Mouse (Mus musculus) brain, embryonic 14.5 days (tissue): ENCODE data around the gene Ehmt1.

Experiments used
- CTCF ChIP-seq: fragments of 200-500 bp; IDR thresholded peaks from 2 replicates; pipeline ENCODE4 v1.5.1; 2012; ENCODE audit warnings: inconsistent platforms, mild to moderate bottlenecking, moderate library complexity, borderline replicate concordance; ENCODE audit not compliant: insufficient read depth, insufficient read length; ENCODE audit errors: extremely low read depth
- POLR2A ChIP-seq: fragments of 200-500 bp; IDR thresholded peaks from 2 replicates; pipeline ENCODE4 v1.6.1; 2012; ENCODE audit warnings: mild to moderate bottlenecking, inconsistent platforms, borderline replicate concordance; ENCODE audit not compliant: poor library complexity, insufficient read depth, insufficient read length, severe bottlenecking; ENCODE audit errors: extremely low read depth

DNA sequence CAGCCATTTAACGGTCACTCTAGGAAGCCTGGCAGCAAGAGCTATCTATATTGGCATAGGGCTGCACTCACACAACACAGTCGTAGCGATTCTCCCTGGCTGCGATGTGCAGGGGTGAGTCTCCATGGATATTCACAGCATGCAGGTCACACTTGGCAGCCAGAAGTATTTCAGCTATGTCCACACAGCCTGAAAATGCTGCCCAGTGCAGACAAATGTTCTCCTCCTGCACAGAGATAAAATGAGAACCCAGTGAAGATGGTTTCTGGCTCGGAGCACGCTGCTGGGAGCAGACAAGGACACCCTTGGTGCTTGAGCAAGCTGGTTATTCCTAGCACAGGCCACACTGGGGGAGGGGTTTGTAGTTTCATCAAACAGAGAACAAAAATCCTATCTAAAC lies 113.3 kb downstream of the Ehmt1 start:
- TF ChIP-seq CTCF (no peak), POLR2A (no peak)
